ENCODE assay signal across 16 mouse cellular contexts in the genomic region with DNA sequence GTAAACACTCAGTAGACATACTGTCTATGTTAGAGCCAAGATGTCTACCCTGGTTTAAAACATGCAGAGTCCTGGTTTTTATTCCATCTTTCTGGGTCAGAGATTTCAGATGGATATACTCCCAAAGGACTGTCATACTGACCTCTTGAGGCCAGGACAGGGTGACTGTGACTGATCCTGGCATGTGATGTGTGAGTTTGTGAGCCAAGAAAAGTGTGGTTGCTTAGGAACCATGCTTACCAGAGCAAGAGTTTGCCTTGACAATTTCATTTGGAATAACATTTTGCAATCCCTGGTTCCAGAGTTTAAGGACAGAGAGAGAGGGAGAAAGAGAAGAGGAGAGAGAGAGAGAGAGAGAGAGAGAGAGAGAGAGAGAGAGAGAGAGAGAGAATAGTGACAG.
DNase-seq lines count a peak whose midpoint lies in the region; ATAC-seq lines count a peak whose summit lies in the region.
"Had no signal": no experiment of that assay in that cellular context is flagged by ENCODE, and none has a peak within 500 bp of the region (broad histone marks: within the 10 kb centered on the region; RNA-seq: fewer than 3 reads in every experiment).

No protein-coding gene starts in this region.

- H3K4me3 ChIP-seq in lung, embryonic 16.5 days (ENCODE audit: low read length): no peak overlapping the region
- H3K4me3 ChIP-seq: liver, embryonic 15.5 days had no signal

- H3K4me1 ChIP-seq in lung, embryonic 16.5 days (replicated peaks; ENCODE audit: control insufficient read depth, insufficient read depth, low read length): no peaks in the 10 kb centered on the region
- H3K4me1 ChIP-seq: liver, embryonic 15.5 days had no signal

- H3K27ac ChIP-seq in lung, embryonic 16.5 days (ENCODE audit: low read length): no peak overlapping the region
- H3K27ac ChIP-seq: liver, embryonic 15.5 days; stomach, postnatal 0 days had no signal

- no peaks in the 10 kb centered on the region for H3K36me3 ChIP-seq in lung, embryonic 16.5 days (ENCODE audit: control insufficient read depth, insufficient read depth, low read length)
- H3K36me3 ChIP-seq: liver, embryonic 15.5 days had no signal

- DNase-seq in adrenal gland, adult (ENCODE audit: inconsistent age in 2 of 2, low spot score in 1 of 2): peak; percentile 77 to 90
- no peak for DNase-seq in adrenal gland, postnatal 4 days (ENCODE audit: low spot score in 2 of 2)
- peak; percentile 10 to 37 for DNase-seq in kidney, postnatal 25 days
- DNase-seq in kidney, adult 18-20 months: no peak
- peak; percentile 86 for DNase-seq in adrenal gland, adult 2 months
- DNase-seq in cerebellum, adult 11-12 months: no peak
- DNase-seq in urinary bladder, adult 18-20 months (ENCODE audit: low spot score in 2 of 2): no peak
- DNase-seq: cerebellum, adult 9-10 months; kidney, postnatal 4 days; thymus, postnatal 25 days had no signal

- ATAC-seq in lung, embryonic 16.5 days (ENCODE audit: low read depth): peak; percentile 90
- ATAC-seq: activated CD4-positive, CD25-positive, alpha-beta regulatory T cell, adult 4 months; forebrain, embryonic 14.5 days had no signal

- H3K4me2 ChIP-seq in lung, embryonic 16.5 days (ENCODE audit: low read depth, low read length): no peak overlapping the region
- H3K4me2 ChIP-seq: liver, embryonic 15.5 days had no signal

- H3K9me3 ChIP-seq in lung, embryonic 16.5 days (ENCODE audit: control insufficient read depth, low read length): no peaks in the 10 kb centered on the region
- H3K9me3 ChIP-seq: liver, embryonic 15.5 days had no signal

- H3K9ac ChIP-seq in lung, embryonic 16.5 days (ENCODE audit: low read length): no peak overlapping the region
- H3K9ac ChIP-seq: liver, embryonic 15.5 days had no signal

- H3K27me3 ChIP-seq in lung, embryonic 16.5 days (ENCODE audit: control insufficient read depth, insufficient read depth, low read depth, low read length): no peaks in the 10 kb centered on the region
- H3K27me3 ChIP-seq: CH12.LX; liver, embryonic 15.5 days had no signal

Comparison
In these comparisons a context has a peak if more than half of its experiments do, and no peak if none do; other contexts are left out.
1. DNase-seq: peak in adrenal gland, adult (2 of 2), kidney, postnatal 25 days (2 of 2) and adrenal gland, adult 2 months (single experiment); none in adrenal gland, postnatal 4 days (0 of 2), kidney, adult 18-20 months (single experiment), cerebellum, adult 11-12 months (single experiment) and urinary bladder, adult 18-20 months (0 of 2).